Mouse (Mus musculus): ENCODE measurements around the gene Dpep3.

Dpep3 gene

GRCm38 (mm10) chr8:105935863-105936603 lies 43.2 kb downstream of the Dpep3 start:
- no peak for DNase-seq (ENCODE audit: low spot score in 2 of 2)

- DNase-seq (ENCODE audit: low spot score in 2 of 2), result no peak
Measured at GRCm38 (mm10) chr8:105935105-105935504, 44.1 kb downstream of the Dpep3 start.

GRCm38 (mm10) chr8:105933762-105934161 lies 45.5 kb downstream of the Dpep3 start, which contains the start of gene Ctrl:
Ctrl (minus strand) TSS chr8:105933862.
- DNase-seq (ENCODE audit: low spot score in 2 of 2), result no peak

- no peak for DNase-seq (ENCODE audit: low spot score in 2 of 2)
Measured at GRCm38 (mm10) chr8:105932525-105932924, 46.7 kb downstream of the Dpep3 start.

- DNase-seq (ENCODE audit: low spot score in 2 of 2), result no peak
Measured at GRCm38 (mm10) chr8:105931271-105931670, 48.0 kb downstream of the Dpep3 start.

- DNase-seq (ENCODE audit: low spot score in 2 of 2), result peak; percentile 66 to 90
Measured at GRCm38 (mm10) chr8:105930602-105931001, 48.6 kb downstream of the Dpep3 start.

GRCm38 (mm10) chr8:105925123-105925522 lies 54.1 kb downstream of the Dpep3 start:
- no peak for DNase-seq (ENCODE audit: low spot score in 2 of 2)
